ENCODE assay signal across 30 mouse cellular contexts in genomic region chr2:76658551-76658950, GRCm38 (mm10). TPM values are rescaled to one million over a fixed set of nuclear protein-coding genes. Genes with fewer than 3 reads are reported as not detected.
"Had no signal": no experiment of that assay in that cellular context is flagged by ENCODE, and none has a peak within 500 bp of the region (broad histone marks: within the 10 kb centered on the region; RNA-seq: fewer than 3 reads in every experiment).

No protein-coding gene starts in this region.

- DNase-seq: gastrocnemius, postnatal 14 days; gastrocnemius, postnatal 36 days; heart, adult 18-20 months; heart, postnatal 14 days; heart, postnatal 36 days; kidney, adult 18-20 months; kidney, adult 8-10 months; kidney, postnatal 14 days; kidney, postnatal 36 days; layer of hippocampus, adult 9-11 months; layer of hippocampus, postnatal 36 days had no signal

- H3K9ac ChIP-seq: heart, embryonic 13.5 days; heart, embryonic 15.5 days; hindbrain, embryonic 13.5 days; hindbrain, embryonic 15.5 days; limb, embryonic 13.5 days; limb, embryonic 15.5 days; liver, embryonic 12.5 days; liver, embryonic 14.5 days had no signal

- H3K27me3 ChIP-seq: heart, embryonic 15.5 days; hindbrain, embryonic 13.5 days; hindbrain, embryonic 15.5 days; limb, embryonic 13.5 days; limb, embryonic 15.5 days; liver, embryonic 12.5 days had no signal

- H3K4me3 ChIP-seq: heart, embryonic 10.5 days; heart, embryonic 13.5 days; heart, embryonic 15.5 days; hindbrain, embryonic 13.5 days; hindbrain, embryonic 15.5 days; limb, embryonic 13.5 days; limb, embryonic 15.5 days; liver, embryonic 12.5 days had no signal

- H3K36me3 ChIP-seq: hindbrain, embryonic 15.5 days had no signal

- H3K27ac ChIP-seq: heart, embryonic 10.5 days; heart, embryonic 13.5 days; heart, embryonic 15.5 days; hindbrain, embryonic 13.5 days; hindbrain, embryonic 15.5 days; hindbrain, postnatal 0 days; limb, embryonic 13.5 days; limb, embryonic 15.5 days; liver, embryonic 12.5 days; liver, embryonic 14.5 days had no signal

- H3K9me3 ChIP-seq: heart, embryonic 10.5 days; heart, embryonic 13.5 days; heart, embryonic 15.5 days; hindbrain, embryonic 13.5 days; hindbrain, embryonic 15.5 days; limb, embryonic 13.5 days; limb, embryonic 15.5 days; liver, embryonic 12.5 days had no signal

- H3K4me1 ChIP-seq: heart, embryonic 10.5 days; heart, embryonic 13.5 days; heart, embryonic 15.5 days; hindbrain, embryonic 13.5 days; hindbrain, embryonic 15.5 days; liver, embryonic 12.5 days had no signal

- H3K4me2 ChIP-seq: heart, embryonic 13.5 days; heart, embryonic 15.5 days; hindbrain, embryonic 13.5 days; hindbrain, embryonic 15.5 days; limb, embryonic 13.5 days; limb, embryonic 15.5 days; liver, embryonic 12.5 days had no signal

- ATAC-seq: hindbrain, postnatal 0 days; intestine, embryonic 16.5 days; liver, embryonic 12.5 days had no signal

RNA-seq across cellular contexts. Expression of gene Pjvk, which starts 10.3 kb away (rescaled TPM):
- total RNA-seq: gastrocnemius, adult 18-20 months; gastrocnemius, adult 8-10 months; gastrocnemius, postnatal 14 days; gastrocnemius, postnatal 36 days; heart, adult 18-20 months; heart, adult 8-10 months; heart, postnatal 36 days; hematopoietic stem cell, adult 5-6 weeks; layer of hippocampus, postnatal 36 days; left cerebral cortex, adult 18-20 months; liver, adult 2 months had no signal
- polyA plus RNA-seq: gonadal fat pad, adult 2 months; heart, embryonic 13.5 days; heart, embryonic 15.5 days; intestine, embryonic 16.5 days; large intestine, adult 2 months; liver, adult 2 months; liver, embryonic 12.5 days; liver, embryonic 14.5 days had no signal
